Mouse (Mus musculus): Measurements from ENCODE around the gene Nampt.

DNA sequence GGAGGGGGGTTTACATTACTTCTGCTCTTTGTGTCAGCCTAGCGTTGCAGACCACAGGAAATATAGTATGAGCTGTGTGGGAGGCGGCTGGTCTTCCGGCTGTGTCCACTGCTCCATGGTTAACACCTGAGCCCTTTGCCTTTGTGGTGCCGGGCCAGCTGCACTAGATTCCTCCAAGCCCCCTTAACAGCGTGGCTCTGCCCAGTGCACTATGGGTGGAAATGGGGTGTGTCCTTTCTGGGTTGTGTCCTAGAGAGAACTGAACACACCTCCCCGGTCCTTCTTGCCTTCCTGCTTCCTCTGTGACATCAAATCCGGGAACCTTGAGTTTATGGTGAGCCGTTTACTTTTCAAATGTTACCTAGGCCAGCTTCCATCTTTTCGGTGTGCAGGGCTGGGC lies 58.2 kb downstream of the Nampt start:
- TF ChIP-seq CTCF (IDR thresholded peaks at IDR 0.05; ENCODE audit: low read depth) (no peak), EP300 (IDR thresholded peaks at IDR 0.05; ENCODE audit: low read depth) (no peak)

Data from liver, postnatal 0 days (tissue).